Mouse (Mus musculus) midbrain, embryonic 15.5 days (tissue): Measurements from ENCODE around the gene Crmp1. TPM values are rescaled to one million over a fixed set of nuclear protein-coding genes. Genes with fewer than 3 reads are reported as not detected.

ENCODE experiments used
- ATAC-seq: fragments of 200-750 bp; cut with Nextera tagmentation; replicated peaks from 2 replicates; pipeline ENCODE4 v1.8.0; 2017; ENCODE audit warnings: moderate TSS enrichment
- H3K27ac ChIP-seq: fragments of 300-500 bp; sonication (generic); 2 replicates; pipeline ENCODE4 v1.5.1; 2015; ENCODE audit warnings: mild to moderate bottlenecking, inconsistent platforms
- H3K27me3 ChIP-seq: fragments of 300-500 bp; sonication (generic); replicated peaks from 2 replicates; pipeline ENCODE4 v1.6.1; 2015; ENCODE audit warnings: inconsistent platforms
- H3K36me3 ChIP-seq: fragments of 300-500 bp; sonication (generic); replicated peaks from 2 replicates; pipeline ENCODE4 v1.6.1; 2015; ENCODE audit warnings: inconsistent platforms
- H3K4me1 ChIP-seq: fragments of 300-500 bp; sonication (generic); 2 replicates; pipeline ENCODE4 v1.6.1; 2015; ENCODE audit warnings: inconsistent platforms
- H3K4me2 ChIP-seq: fragments of 300-500 bp; sonication (generic); 2 replicates; pipeline ENCODE4 v1.6.1; 2015; ENCODE audit warnings: inconsistent platforms, mild to moderate bottlenecking, moderate library complexity
- H3K4me3 ChIP-seq: fragments of 300-500 bp; sonication (generic); 2 replicates; pipeline ENCODE4 v1.5.1; 2015; ENCODE audit warnings: mild to moderate bottlenecking, inconsistent platforms
- H3K9ac ChIP-seq: fragments of 300-500 bp; sonication (generic); 2 replicates; pipeline ENCODE4 v1.6.1; 2015; ENCODE audit warnings: mild to moderate bottlenecking, inconsistent platforms
- H3K9me3 ChIP-seq: fragments of 300-500 bp; sonication (generic); 2 replicates; pipeline ENCODE4 v1.6.1; 2016; ENCODE audit warnings: inconsistent platforms
- WGBS: fragments of 180-500 bp; shearing (Covaris S2); methylation state at CpG from one replicate; pipeline ENCODE4 v1.1.7; 2015; ENCODE audit warnings: mixed read lengths; 5-methylcytosine and 5-hydroxymethylcytosine counted together
- polyA plus RNA-seq: library from polyadenylated mRNA; unstranded; fragments of >200 nt; fragmentation: Nextera tagmentation; extraction: Ambion mirVana; gene quantifications from 2 replicates; pipeline ENCODE4 v1.2.1, GENCODE M21; 2015

Gene Crmp1
- polyA plus RNA-seq, 1 experiment from 2014 or later, result 977 TPM

DNA sequence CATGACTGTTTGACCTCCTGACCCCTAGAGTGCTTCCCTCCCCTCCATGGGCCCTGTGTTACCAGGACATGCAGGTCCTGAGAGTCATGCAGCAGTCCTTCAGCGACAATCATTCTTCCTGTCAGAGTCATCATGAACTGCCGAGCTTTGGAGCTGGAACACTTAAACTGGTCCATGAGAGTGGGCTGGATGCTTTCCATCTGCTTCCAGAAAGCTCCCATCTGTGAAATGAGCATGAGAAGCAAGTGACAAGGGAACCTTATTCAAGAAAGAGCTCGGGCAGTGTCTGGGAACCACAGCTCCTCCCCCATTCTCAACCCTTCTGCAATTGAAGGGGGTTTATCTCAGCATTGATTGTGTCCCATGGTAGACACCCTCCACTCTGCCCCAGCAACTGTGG, 78.4 kb downstream of the Crmp1 start:
- Histone ChIP-seq H3K27ac (no peak overlapping the region), H3K9ac (no peak overlapping the region), H3K4me3 (no peak overlapping the region), H3K4me1 (no peaks in the 10 kb centered on the region), H3K9me3 (no peaks in the 10 kb centered on the region), H3K4me2 (no peak overlapping the region), H3K27me3 (no peaks in the 10 kb centered on the region), H3K36me3 (no peaks in the 10 kb centered on the region; the same call in 1 of the 2 replicates)
- 85% methylated on average over 3 of the region's 3 CpGs for WGBS
- no peak for ATAC-seq

DNA sequence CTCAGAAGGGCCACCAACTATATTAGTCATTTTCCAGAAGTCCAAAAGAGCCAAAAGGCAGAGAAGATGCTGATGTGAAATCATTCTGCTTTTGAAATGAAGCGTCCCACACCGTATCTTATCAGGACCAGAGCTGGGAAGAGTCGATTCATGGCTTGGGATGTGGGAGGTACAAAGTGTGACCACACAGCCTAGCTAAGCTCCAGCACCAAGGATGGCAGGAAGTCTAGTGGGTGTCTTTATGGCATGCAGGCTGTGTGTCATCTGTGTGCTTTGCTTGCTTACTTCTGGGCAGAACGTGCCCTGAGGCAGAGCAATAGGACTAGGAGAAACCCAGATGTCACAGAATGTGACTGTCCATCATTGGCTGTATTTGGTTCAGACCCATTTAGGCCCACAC, 79.0 kb downstream of the Crmp1 start:
- Histone ChIP-seq H3K27me3 (no peaks in the 10 kb centered on the region), H3K4me3 (no peak overlapping the region), H3K4me2 (no peak overlapping the region), H3K36me3 (no peaks in the 10 kb centered on the region; the same call in 1 of the 2 replicates), H3K9me3 (no peaks in the 10 kb centered on the region), H3K4me1 (no peaks in the 10 kb centered on the region), H3K9ac (no peak overlapping the region), H3K27ac (no peak overlapping the region)
- 90% methylated on average over 4 of the region's 4 CpGs for WGBS
- no peak for ATAC-seq

DNA sequence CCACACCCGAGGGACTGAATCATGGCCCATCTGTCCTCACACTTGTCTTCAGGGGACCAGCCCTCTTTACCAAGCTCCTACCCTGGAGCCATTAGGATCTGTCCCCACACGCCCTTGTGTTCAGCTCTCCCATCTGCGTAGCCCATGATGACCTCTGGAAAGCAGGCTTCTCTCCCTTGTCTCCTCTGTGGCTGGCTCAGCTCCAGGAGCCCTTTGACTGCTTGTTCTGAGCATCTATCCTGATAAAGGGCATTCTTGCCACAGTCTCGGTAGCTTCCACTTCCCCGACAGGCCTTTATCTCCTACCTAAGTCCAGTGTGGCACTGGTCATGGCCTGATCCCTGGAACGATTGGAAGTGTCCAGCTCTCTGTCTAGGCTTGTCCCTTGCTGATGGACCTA, 84.9 kb downstream of the Crmp1 start:
- 91% methylated on average over 6 of the region's 6 CpGs for WGBS
- Histone ChIP-seq H3K9ac (no peak overlapping the region), H3K4me3 (no peak overlapping the region), H3K27me3 (no peaks in the 10 kb centered on the region), H3K9me3 (no peaks in the 10 kb centered on the region), H3K36me3 (no peaks in the 10 kb centered on the region), H3K27ac (no peak overlapping the region), H3K4me2 (no peak overlapping the region), H3K4me1 (no peaks in the 10 kb centered on the region)
- no peak for ATAC-seq

DNA sequence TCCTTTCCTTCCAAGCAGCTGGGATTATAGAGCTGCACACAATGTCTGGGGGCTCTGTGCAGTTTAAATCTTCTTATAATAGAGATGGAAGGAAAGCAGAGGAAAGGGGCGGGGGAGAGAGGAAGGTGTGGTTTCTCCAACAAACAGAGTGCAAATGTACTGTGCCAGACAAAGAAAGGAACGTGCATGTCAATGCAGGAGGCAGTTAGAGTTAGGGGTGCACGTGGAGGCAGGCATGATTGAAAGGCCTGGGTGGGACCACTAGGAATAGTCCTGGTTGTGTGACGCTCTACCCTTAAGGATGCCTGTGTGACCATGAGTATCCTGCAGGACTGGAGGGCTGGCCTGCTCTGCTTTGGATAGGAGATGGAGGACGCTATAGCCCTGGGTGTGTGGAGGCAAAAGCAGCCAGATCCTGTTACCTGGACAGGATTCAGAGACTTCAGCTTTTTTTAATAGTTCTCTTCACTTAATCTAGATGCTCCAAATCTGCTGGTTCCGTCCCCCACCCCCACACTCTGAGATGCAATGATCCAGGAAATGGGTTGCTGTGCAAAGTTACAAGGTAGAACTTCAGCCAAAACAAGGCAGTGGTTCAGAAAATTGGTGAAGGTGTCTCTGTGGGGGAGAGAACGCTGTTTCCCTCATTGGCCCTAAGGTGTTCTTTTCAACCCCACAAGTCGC, 88.9 kb downstream of the Crmp1 start:
- Histone ChIP-seq H3K36me3 (no peaks in the 10 kb centered on the region), H3K4me2 (no peak overlapping the region), H3K9ac (no peak overlapping the region), H3K4me3 (no peak overlapping the region), H3K27ac (no peak overlapping the region), H3K4me1 (no peaks in the 10 kb centered on the region), H3K27me3 (no peaks in the 10 kb centered on the region), H3K9me3 (no peaks in the 10 kb centered on the region)
- no peak for ATAC-seq
- 84% methylated on average over 8 of the region's 8 CpGs for WGBS

DNA sequence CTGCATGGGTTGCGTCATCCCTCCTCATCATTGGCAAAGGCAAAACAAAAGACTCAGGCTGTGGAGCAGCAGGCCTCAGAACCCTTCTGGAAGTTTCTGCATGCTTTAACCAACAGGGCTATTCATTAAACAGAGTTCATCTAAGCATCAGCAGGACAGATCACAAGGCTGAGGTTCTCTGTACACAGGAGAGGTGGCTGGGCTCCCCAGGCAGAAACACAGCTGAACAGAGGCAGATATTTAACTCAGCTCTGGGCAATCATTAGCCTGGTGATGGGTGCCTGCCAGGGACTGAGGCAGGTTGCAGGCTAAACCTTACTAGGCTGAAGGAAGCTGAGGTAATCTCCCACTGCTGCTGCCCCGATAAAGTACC, 89.4 kb downstream of the Crmp1 start:
- no peaks in the 10 kb centered on the region for H3K27me3 ChIP-seq
- H3K4me1 ChIP-seq, result peaks cover 4% of the 10 kb centered on the region; the same call in 1 of the 2 replicates
- no peak overlapping the region for H3K4me3 ChIP-seq
- no peak overlapping the region for H3K9ac ChIP-seq
- H3K4me2 ChIP-seq, result no peak overlapping the region
- H3K36me3 ChIP-seq, result no peaks in the 10 kb centered on the region
- H3K27ac ChIP-seq, result no peak overlapping the region
- no peak for ATAC-seq
- WGBS, result 90% methylated on average over 2 of the region's 2 CpGs
- no peaks in the 10 kb centered on the region for H3K9me3 ChIP-seq

DNA sequence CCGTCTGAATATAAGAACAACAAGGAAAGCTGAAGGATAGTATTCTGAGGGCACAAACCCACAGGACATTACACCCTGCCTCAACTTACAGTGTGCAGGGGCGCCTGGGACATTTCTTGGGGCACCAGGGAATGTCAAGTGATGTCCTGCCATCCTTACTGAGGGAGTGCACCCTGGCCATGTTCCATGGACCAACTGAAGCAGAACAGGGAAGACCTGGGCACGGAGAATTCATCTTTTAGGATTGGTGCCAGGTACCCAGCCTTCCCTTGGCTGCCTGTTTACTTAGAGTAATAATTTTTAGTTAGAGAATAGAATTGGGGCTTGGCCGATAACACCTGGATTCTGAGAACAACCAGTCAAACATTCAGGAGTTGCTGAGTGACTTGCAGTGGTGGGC, 90.3 kb downstream of the Crmp1 start:
- no peak for ATAC-seq
- H3K27ac ChIP-seq, result no peak overlapping the region
- peaks cover 13% of the 10 kb centered on the region for H3K4me1 ChIP-seq
- no peaks in the 10 kb centered on the region; the same call in 1 of the 2 replicates for H3K27me3 ChIP-seq
- no peaks in the 10 kb centered on the region for H3K9me3 ChIP-seq
- no peak overlapping the region for H3K9ac ChIP-seq
- no peak overlapping the region for H3K4me3 ChIP-seq
- H3K36me3 ChIP-seq, result no peaks in the 10 kb centered on the region
- H3K4me2 ChIP-seq, result no peak overlapping the region
- 77% methylated on average over 4 of the region's 4 CpGs for whole genome bisulfite sequencing

DNA sequence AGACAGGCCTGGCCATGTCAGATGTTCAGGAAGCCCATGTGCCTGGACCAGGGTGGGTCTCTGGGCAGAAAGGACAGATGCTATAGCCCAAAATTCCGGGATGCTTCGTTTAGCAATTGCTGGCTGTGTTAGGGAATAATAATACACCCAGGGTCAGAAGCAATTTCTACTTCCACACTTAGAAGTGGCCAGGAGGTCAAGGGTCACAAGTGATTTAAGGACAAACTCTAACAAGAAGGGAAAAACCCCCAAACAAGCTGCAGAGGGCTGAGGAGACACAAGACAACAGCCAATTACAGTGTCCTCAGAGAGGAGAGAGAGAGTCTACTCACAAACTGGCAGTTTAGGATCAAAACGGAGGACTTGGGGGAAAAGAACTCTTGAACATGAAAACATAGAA, 93.3 kb downstream of the Crmp1 start:
- peaks cover 25% of the 10 kb centered on the region for H3K4me1 ChIP-seq
- no peak for ATAC-seq
- no peak overlapping the region for H3K4me3 ChIP-seq
- no peak overlapping the region for H3K27ac ChIP-seq
- no peak overlapping the region for H3K9ac ChIP-seq
- 72% methylated on average over 3 of the region's 3 CpGs for WGBS
- no peaks in the 10 kb centered on the region for H3K36me3 ChIP-seq
- H3K4me2 ChIP-seq, result no peak overlapping the region
- peaks cover 6% of the 10 kb centered on the region; the same call in 1 of the 2 replicates for H3K27me3 ChIP-seq
- H3K9me3 ChIP-seq, result no peaks in the 10 kb centered on the region

DNA sequence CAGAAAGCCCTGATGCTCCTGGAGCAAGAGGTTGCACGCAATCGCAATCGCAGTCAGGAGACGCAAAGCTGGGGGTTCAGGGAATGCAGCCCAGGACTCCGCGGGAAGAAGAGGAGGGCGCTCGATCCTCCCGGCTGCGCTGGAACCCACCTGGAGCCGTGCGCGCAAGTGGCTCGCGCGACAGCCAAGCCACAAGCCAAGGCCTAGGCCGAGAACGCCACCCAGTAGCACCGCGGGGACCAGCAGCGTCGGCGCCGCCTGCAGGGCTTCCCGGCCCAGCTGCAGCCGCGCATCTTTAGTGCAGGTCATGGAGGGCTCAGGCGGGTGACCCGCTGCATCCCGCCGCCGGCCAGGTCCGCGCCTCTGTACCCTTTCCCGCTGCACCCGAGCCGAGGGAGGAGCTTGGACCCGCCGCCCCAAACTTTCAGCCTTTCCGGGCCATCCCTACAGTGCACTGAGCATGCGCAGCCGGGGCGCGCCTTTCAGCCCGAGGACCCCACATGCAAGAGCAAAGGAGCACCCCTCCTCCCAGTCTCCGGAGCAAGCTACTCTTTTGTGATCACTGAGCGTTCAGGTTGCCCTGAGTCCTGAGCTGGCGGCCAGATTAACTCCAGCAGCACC, 94.9 kb downstream of the Crmp1 start, which contains the start of gene Evc:
Gene Evc (minus strand): TSS at position 410 of the 621 bp plus-strand sequence.
- Histone ChIP-seq H3K9me3 (no peaks in the 10 kb centered on the region), H3K36me3 (no peaks in the 10 kb centered on the region), H3K9ac (peak within 1 kb of the TSS; percentile 49), H3K4me2 (peak within 1 kb of the TSS; percentile 99), H3K27me3 (peaks cover 6% of the 10 kb centered on the region; the same call in 1 of the 2 replicates), H3K27ac (no peak within 1 kb of the TSS), H3K4me3 (peak within 1 kb of the TSS; percentile 62), H3K4me1 (peaks cover 25% of the 10 kb centered on the region)
- WGBS, result under 1% methylated on average over 47 of the region's 48 CpGs
- ATAC-seq, result peak; percentile 45

DNA sequence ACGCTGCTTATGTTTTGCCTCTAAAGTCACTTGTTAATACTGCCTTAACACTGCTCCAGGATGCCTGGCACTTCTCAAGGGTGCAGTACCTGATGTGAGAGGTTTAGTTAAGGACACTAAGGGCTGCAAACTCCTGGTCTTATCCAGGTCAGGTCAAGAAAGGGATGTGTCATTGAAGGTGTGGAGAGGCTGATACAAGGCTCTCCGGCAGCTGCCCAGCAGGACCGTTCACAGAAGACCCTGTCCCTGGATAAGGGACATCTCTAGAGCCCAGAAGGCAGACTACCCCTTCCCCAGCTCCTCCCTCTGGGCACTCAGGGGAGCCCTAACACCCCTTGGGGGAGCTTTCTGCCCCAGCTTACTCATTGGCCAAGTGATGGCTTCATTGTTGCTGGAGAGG, 96.0 kb downstream of the Crmp1 start:
- Histone ChIP-seq H3K4me3 (0 out of 2 replicates have a peak overlapping the region, but pooled peaks have one; percentile 49), H3K9me3 (no peaks in the 10 kb centered on the region), H3K27me3 (peaks cover 6% of the 10 kb centered on the region; the same call in 1 of the 2 replicates), H3K27ac (no peak overlapping the region), H3K9ac (peak overlapping the region; percentile 42; the same call in 1 of the 2 replicates), H3K36me3 (no peaks in the 10 kb centered on the region), H3K4me2 (peak overlapping the region; percentile 89), H3K4me1 (peaks cover 25% of the 10 kb centered on the region)
- 66% methylated on average over 3 of the region's 3 CpGs for WGBS
- 0 out of 2 replicates have a peak, but pooled peaks have one; percentile 11 for ATAC-seq

DNA sequence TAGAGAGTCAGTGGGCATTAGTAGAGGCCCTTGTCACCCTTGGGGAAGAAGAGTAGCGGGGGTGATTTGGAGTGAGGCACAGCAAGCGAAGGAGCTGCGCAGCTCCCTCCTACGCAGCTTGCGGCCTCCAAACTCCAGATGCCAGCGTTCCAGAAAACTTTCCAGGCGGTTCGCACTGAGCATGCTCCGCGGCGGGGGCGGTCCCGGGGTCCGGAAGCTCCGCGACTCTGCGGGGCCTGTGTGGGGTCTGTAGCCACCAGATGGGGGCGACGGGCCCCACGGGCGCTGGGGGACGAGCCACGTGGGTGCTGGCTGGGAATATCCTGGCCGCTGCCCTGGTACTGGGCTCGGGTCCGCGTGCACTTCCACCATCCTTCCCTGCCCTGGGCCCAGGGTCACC, 96.5 kb downstream of the Crmp1 start, which contains the start of gene Evc2:
Gene Evc2 (plus strand): TSS at position 212 of the 400 bp plus-strand sequence.
- Histone ChIP-seq H3K27ac (no peak within 1 kb of the TSS), H3K36me3 (no peaks in the 10 kb centered on the region), H3K4me1 (peaks cover 25% of the 10 kb centered on the region), H3K4me3 (peak within 1 kb of the TSS; percentile 49), H3K27me3 (peaks cover 6% of the 10 kb centered on the region; the same call in 1 of the 2 replicates), H3K4me2 (peak within 1 kb of the TSS; percentile 99), H3K9me3 (no peaks in the 10 kb centered on the region), H3K9ac (peak within 1 kb of the TSS; percentile 42)
- under 1% methylated on average over 27 of the region's 27 CpGs for WGBS
- peak; percentile 70 for ATAC-seq
